Mouse (Mus musculus): Measurements from ENCODE around the gene Zfp319.
A peak's percentile ranks its signal among the peaks of the same experiment; 100 is the strongest.

DNA sequence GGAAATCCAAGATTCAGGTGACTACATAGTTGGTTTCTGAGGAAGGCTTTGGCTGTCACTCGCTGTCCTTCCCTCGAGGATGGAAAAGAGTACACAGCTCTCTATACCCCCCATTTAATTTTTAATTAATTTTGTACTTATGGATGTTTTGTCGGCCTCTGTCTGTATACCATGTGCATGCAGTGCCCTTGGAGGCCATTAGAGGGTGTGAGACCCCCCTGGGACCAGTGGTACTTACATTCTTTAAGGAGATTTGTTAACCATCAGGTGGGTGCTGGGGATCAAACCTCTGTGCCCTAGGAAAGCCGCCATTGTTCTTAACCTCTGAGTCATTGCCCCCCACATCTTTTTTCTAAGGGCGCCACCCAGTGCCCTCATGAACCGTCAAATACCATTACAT, 12.9 kb upstream of the Zfp319 start:
- TF ChIP-seq CTCF (IDR thresholded peaks at IDR 0.05; ENCODE audit: low read depth) (peak; percentile 29; the same call in 1 of the 2 replicates), EP300 (IDR thresholded peaks at IDR 0.05; ENCODE audit: low read depth) (no peak)

Data from liver, embryonic 14.5 days (tissue).